Mouse (Mus musculus): ENCODE measurements around the gene Zfp609. TPM values are rescaled to one million over a fixed set of nuclear protein-coding genes. Genes with fewer than 3 reads are reported as not detected.

The Zfp609 gene
- polyA plus RNA-seq, 1 experiment from 2014 or later = 9.2 TPM

GRCm38 (mm10) chr9:65773783-65774182 lies 53.6 kb downstream of the Zfp609 start:
- DNase-seq = no peak
- Histone ChIP-seq H3K4me2 (ENCODE audit: low read length) (no peak overlapping the region), H3K27me3 (ENCODE audit: control insufficient read depth, insufficient read depth, low read length) (no peaks in the 10 kb centered on the region), H3K4me3 (replicated peaks; ENCODE audit: low read depth, low read length) (no peak overlapping the region), H3K36me3 (ENCODE audit: control insufficient read depth, insufficient read depth, low read length) (no peaks in the 10 kb centered on the region), H3K9ac (replicated peaks; ENCODE audit: low read length) (no peak overlapping the region), H3K27ac (replicated peaks; ENCODE audit: low read depth, low read length) (no peak overlapping the region), H3K9me3 (ENCODE audit: control insufficient read depth, low read length) (no peaks in the 10 kb centered on the region), H3K4me1 (ENCODE audit: control insufficient read depth, insufficient read depth, low read length) (peaks cover 16% of the 10 kb centered on the region; the same call in 1 of the 2 replicates)
- WGBS = 97% methylated on average over 7 of the region's 7 CpGs
- ATAC-seq (ENCODE audit: low FRiP score, low TSS enrichment) = no peak

- no peaks in the 10 kb centered on the region for H3K36me3 ChIP-seq (ENCODE audit: control insufficient read depth, insufficient read depth, low read length)
- ATAC-seq (ENCODE audit: low FRiP score, low TSS enrichment) = no peak
- no peak overlapping the region for H3K9ac ChIP-seq (replicated peaks; ENCODE audit: low read length)
- no peaks in the 10 kb centered on the region for H3K27me3 ChIP-seq (ENCODE audit: control insufficient read depth, insufficient read depth, low read length)
- H3K4me3 ChIP-seq (replicated peaks; ENCODE audit: low read depth, low read length) = no peak overlapping the region
- peaks cover 5% of the 10 kb centered on the region; the same call in 1 of the 2 replicates for H3K4me1 ChIP-seq (ENCODE audit: control insufficient read depth, insufficient read depth, low read length)
- WGBS = 17% methylated on average over 11 of the region's 11 CpGs
- H3K9me3 ChIP-seq (ENCODE audit: control insufficient read depth, low read length) = no peaks in the 10 kb centered on the region
- no peak overlapping the region for H3K4me2 ChIP-seq (ENCODE audit: low read length)
- DNase-seq = no peak
- H3K27ac ChIP-seq (replicated peaks; ENCODE audit: low read depth, low read length) = no peak overlapping the region
Measured at GRCm38 (mm10) chr9:65771011-65771664, 56.2 kb downstream of the Zfp609 start.

DNA sequence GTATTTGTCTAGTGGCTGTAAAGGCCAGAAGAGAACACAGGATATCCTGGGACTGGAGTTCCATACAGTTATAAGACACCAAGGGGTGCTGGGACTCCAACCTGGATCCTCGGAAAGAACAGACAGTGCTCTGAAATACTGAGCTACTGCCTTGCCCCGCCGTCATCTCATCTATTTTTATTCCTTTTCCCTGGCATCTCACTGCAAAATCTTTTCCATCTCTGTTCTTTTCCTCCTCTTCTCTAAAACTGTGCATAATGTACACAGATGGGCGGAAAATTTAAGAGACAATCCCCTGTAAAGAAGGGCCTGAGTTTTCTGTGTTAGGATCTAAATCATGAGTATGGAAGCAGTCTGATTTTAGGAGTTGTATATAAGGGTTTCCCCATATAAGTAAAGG lies 64.6 kb downstream of the Zfp609 start:
- ATAC-seq (ENCODE audit: low FRiP score, low TSS enrichment) (no peak), DNase-seq (no peak)
- Histone ChIP-seq H3K27me3 (ENCODE audit: control insufficient read depth, insufficient read depth, low read length) (no peaks in the 10 kb centered on the region), H3K4me2 (ENCODE audit: low read length) (no peak overlapping the region), H3K4me3 (replicated peaks; ENCODE audit: low read depth, low read length) (no peak overlapping the region), H3K4me1 (ENCODE audit: control insufficient read depth, insufficient read depth, low read length) (no peaks in the 10 kb centered on the region), H3K27ac (replicated peaks; ENCODE audit: low read depth, low read length) (no peak overlapping the region), H3K36me3 (ENCODE audit: control insufficient read depth, insufficient read depth, low read length) (no peaks in the 10 kb centered on the region), H3K9me3 (ENCODE audit: control insufficient read depth, low read length) (no peaks in the 10 kb centered on the region), H3K9ac (replicated peaks; ENCODE audit: low read length) (no peak overlapping the region)
- 94% methylated on average over 4 of the region's 4 CpGs for WGBS

DNA sequence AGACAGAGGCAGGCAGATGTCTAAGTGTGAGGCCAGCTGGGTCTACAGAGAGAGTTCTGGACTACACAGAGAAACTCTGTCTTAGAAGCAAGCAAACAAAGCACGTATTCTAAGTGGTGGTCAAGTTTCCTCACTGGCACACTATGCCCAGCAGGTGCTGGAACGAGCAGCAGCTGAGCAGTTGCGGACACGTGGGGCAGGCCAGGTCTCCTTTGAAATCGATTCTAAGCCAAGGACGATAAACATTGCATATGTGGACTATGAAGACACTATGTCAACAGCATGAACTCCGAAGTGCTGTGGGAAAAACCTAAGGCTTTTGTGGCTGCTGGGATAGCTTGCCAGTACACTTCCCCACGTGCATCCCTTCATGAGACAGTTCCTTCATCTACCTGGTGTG lies 67.4 kb downstream of the Zfp609 start:
- Histone ChIP-seq H3K27ac (replicated peaks; ENCODE audit: low read depth, low read length) (no peak overlapping the region), H3K4me1 (ENCODE audit: control insufficient read depth, insufficient read depth, low read length) (peaks cover 10% of the 10 kb centered on the region; the same call in 1 of the 2 replicates), H3K9me3 (ENCODE audit: control insufficient read depth, low read length) (no peaks in the 10 kb centered on the region), H3K4me3 (replicated peaks; ENCODE audit: low read depth, low read length) (no peak overlapping the region), H3K9ac (replicated peaks; ENCODE audit: low read length) (no peak overlapping the region), H3K4me2 (ENCODE audit: low read length) (no peak overlapping the region), H3K36me3 (ENCODE audit: control insufficient read depth, insufficient read depth, low read length) (no peaks in the 10 kb centered on the region), H3K27me3 (ENCODE audit: control insufficient read depth, insufficient read depth, low read length) (no peaks in the 10 kb centered on the region)
- DNase-seq (no peak), ATAC-seq (ENCODE audit: low FRiP score, low TSS enrichment) (no peak)
- WGBS = 86% methylated on average over 8 of the region's 8 CpGs

GRCm38 (mm10) chr9:65759256-65759655 lies 68.1 kb downstream of the Zfp609 start:
- Histone ChIP-seq H3K36me3 (ENCODE audit: control insufficient read depth, insufficient read depth, low read length) (no peaks in the 10 kb centered on the region), H3K9ac (replicated peaks; ENCODE audit: low read length) (no peak overlapping the region), H3K4me3 (replicated peaks; ENCODE audit: low read depth, low read length) (no peak overlapping the region), H3K4me1 (ENCODE audit: control insufficient read depth, insufficient read depth, low read length) (peaks cover 10% of the 10 kb centered on the region; the same call in 1 of the 2 replicates), H3K27ac (replicated peaks; ENCODE audit: low read depth, low read length) (no peak overlapping the region), H3K9me3 (ENCODE audit: control insufficient read depth, low read length) (no peaks in the 10 kb centered on the region), H3K27me3 (ENCODE audit: control insufficient read depth, insufficient read depth, low read length) (no peaks in the 10 kb centered on the region), H3K4me2 (ENCODE audit: low read length) (no peak overlapping the region)
- DNase-seq (no peak), ATAC-seq (ENCODE audit: low FRiP score, low TSS enrichment) (no peak)
- 93% methylated on average over 5 of the region's 5 CpGs for WGBS

DNA sequence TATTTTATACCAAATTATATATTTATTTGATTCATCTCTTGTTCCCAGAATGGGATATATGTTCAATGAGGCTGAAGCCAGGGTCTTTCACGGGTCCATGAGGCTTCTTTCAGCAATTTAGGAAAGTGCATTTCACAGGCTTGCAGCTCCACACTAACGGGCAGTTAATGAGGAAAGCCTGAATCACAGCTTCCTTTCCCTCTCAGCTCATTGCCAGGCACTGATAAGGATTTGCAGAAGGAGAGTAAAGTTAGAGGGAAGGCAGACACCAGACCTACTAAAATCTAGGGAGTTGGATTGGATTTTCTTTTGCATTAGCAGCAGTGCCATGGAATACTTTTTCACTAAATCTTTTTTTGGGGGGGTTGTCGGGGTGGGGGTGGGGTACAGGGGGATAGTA lies 69.5 kb downstream of the Zfp609 start:
- Histone ChIP-seq H3K27me3 (ENCODE audit: control insufficient read depth, insufficient read depth, low read length) (no peaks in the 10 kb centered on the region), H3K36me3 (ENCODE audit: control insufficient read depth, insufficient read depth, low read length) (no peaks in the 10 kb centered on the region), H3K4me1 (ENCODE audit: control insufficient read depth, insufficient read depth, low read length) (peaks cover 10% of the 10 kb centered on the region; the same call in 1 of the 2 replicates), H3K9ac (replicated peaks; ENCODE audit: low read length) (no peak overlapping the region), H3K9me3 (ENCODE audit: control insufficient read depth, low read length) (no peaks in the 10 kb centered on the region), H3K4me3 (replicated peaks; ENCODE audit: low read depth, low read length) (no peak overlapping the region), H3K27ac (replicated peaks; ENCODE audit: low read depth, low read length) (no peak overlapping the region), H3K4me2 (ENCODE audit: low read length) (no peak overlapping the region)
- DNase-seq (no peak), ATAC-seq (ENCODE audit: low FRiP score, low TSS enrichment) (no peak)
- 85% methylated on average over 3 of the region's 3 CpGs for WGBS

GRCm38 (mm10) chr9:65755673-65756375 lies 71.5 kb downstream of the Zfp609 start:
- Histone ChIP-seq H3K4me3 (replicated peaks; ENCODE audit: low read depth, low read length) (no peak overlapping the region), H3K4me1 (ENCODE audit: control insufficient read depth, insufficient read depth, low read length) (peaks cover 10% of the 10 kb centered on the region; the same call in 1 of the 2 replicates), H3K27me3 (ENCODE audit: control insufficient read depth, insufficient read depth, low read length) (no peaks in the 10 kb centered on the region), H3K9me3 (ENCODE audit: control insufficient read depth, low read length) (no peaks in the 10 kb centered on the region), H3K36me3 (ENCODE audit: control insufficient read depth, insufficient read depth, low read length) (no peaks in the 10 kb centered on the region), H3K27ac (replicated peaks; ENCODE audit: low read depth, low read length) (0 out of 2 replicates have a peak overlapping the region, but pooled peaks have one; percentile 27), H3K9ac (replicated peaks; ENCODE audit: low read length) (no peak overlapping the region), H3K4me2 (ENCODE audit: low read length) (no peak overlapping the region)
- DNase-seq = no peak
- 79% methylated on average over 7 of the region's 7 CpGs for WGBS
- ATAC-seq (ENCODE audit: low FRiP score, low TSS enrichment) = no peak

- no peak for ATAC-seq (ENCODE audit: low FRiP score, low TSS enrichment)
- Histone ChIP-seq H3K4me2 (ENCODE audit: low read length) (no peak overlapping the region), H3K9me3 (ENCODE audit: control insufficient read depth, low read length) (no peaks in the 10 kb centered on the region), H3K27ac (replicated peaks; ENCODE audit: low read depth, low read length) (no peak overlapping the region), H3K4me1 (ENCODE audit: control insufficient read depth, insufficient read depth, low read length) (peaks cover 10% of the 10 kb centered on the region; the same call in 1 of the 2 replicates), H3K9ac (replicated peaks; ENCODE audit: low read length) (no peak overlapping the region), H3K27me3 (ENCODE audit: control insufficient read depth, insufficient read depth, low read length) (no peaks in the 10 kb centered on the region), H3K36me3 (ENCODE audit: control insufficient read depth, insufficient read depth, low read length) (no peaks in the 10 kb centered on the region), H3K4me3 (replicated peaks; ENCODE audit: low read depth, low read length) (no peak overlapping the region)
- 90% methylated on average over 1 of the region's 1 CpGs for WGBS
- DNase-seq = no peak
Measured at GRCm38 (mm10) chr9:65755164-65755563, 72.2 kb downstream of the Zfp609 start.

- Histone ChIP-seq H3K27ac (replicated peaks; ENCODE audit: low read depth, low read length) (no peak overlapping the region), H3K36me3 (ENCODE audit: control insufficient read depth, insufficient read depth, low read length) (no peaks in the 10 kb centered on the region), H3K4me1 (ENCODE audit: control insufficient read depth, insufficient read depth, low read length) (peaks cover 17% of the 10 kb centered on the region; the same call in 1 of the 2 replicates), H3K9me3 (ENCODE audit: control insufficient read depth, low read length) (no peaks in the 10 kb centered on the region), H3K27me3 (ENCODE audit: control insufficient read depth, insufficient read depth, low read length) (no peaks in the 10 kb centered on the region), H3K4me2 (ENCODE audit: low read length) (no peak overlapping the region), H3K9ac (replicated peaks; ENCODE audit: low read length) (no peak overlapping the region), H3K4me3 (replicated peaks; ENCODE audit: low read depth, low read length) (no peak overlapping the region)
- ATAC-seq (ENCODE audit: low FRiP score, low TSS enrichment) (no peak), DNase-seq (no peak)
- WGBS = 98% methylated on average over 3 of the region's 3 CpGs
Measured at GRCm38 (mm10) chr9:65752632-65753031, 74.7 kb downstream of the Zfp609 start.

All from midbrain, embryonic 14.5 days (tissue).